Mouse (Mus musculus) CH12.LX (cell line): Measurements from ENCODE around the gene Rsl24d1. TPM values are rescaled to one million over a fixed set of nuclear protein-coding genes. Genes with fewer than 3 reads are reported as not detected.

Experiments used
- DNase-seq: peaks from one replicate; pipeline ENCODE4 v3.0.0-alpha.2; 2013; ENCODE audit errors: extremely low read depth
- H3K27ac ChIP-seq: 2 replicates; pipeline ENCODE4 v1.5.1; 2012; ENCODE audit warnings: low read depth, mild to moderate bottlenecking, control low read depth, moderate library complexity; ENCODE audit not compliant: insufficient read depth
- H3K27me3 ChIP-seq: replicated peaks from 2 replicates; pipeline ENCODE3; 2012; ENCODE audit warnings: inconsistent platforms
- H3K36me3 ChIP-seq, 2 experiments: replicated peaks in 1 of 2; 2 replicates each; pipeline versions ENCODE3 to v1.6.1; 2012; ENCODE audit warnings: inconsistent platforms in 1 of 2, low read length in 1 of 2, mild to moderate bottlenecking in 1 of 2, mixed read lengths in 1 of 2, moderate library complexity in 1 of 2; ENCODE audit not compliant: control insufficient read depth in 1 of 2, insufficient read depth in 1 of 2
- H3K4me1 ChIP-seq, 2 experiments: 2 replicates each; pipeline ENCODE4 v1.6.1; 2012; ENCODE audit warnings: inconsistent platforms in 1 of 2, moderate library complexity in 1 of 2; ENCODE audit not compliant: insufficient read depth in 2 of 2, control insufficient read depth in 1 of 2
- H3K4me2 ChIP-seq: 2 replicates; pipeline ENCODE4 v1.6.1; 2012; ENCODE audit warnings: low read depth, mild to moderate bottlenecking, control low read depth; ENCODE audit not compliant: poor library complexity, insufficient read depth, severe bottlenecking
- H3K4me3 ChIP-seq, 3 experiments: fragments of 150-350 bp in 1 of 3; sonication (generic) in 1 of 3; replicated peaks in 1 of 3; 2 replicates each; pipeline versions ENCODE3 to v1.5.1; 2011 to 2012; ENCODE audit warnings: low read depth in 2 of 3, low read length in 2 of 3, mild to moderate bottlenecking in 2 of 3, moderate library complexity in 2 of 3, control low read depth in 1 of 3, improper control_type of control experiment in 1 of 3, inconsistent platforms in 1 of 3, mixed read lengths in 1 of 3; ENCODE audit not compliant: poor library complexity in 1 of 3
- H3K79me2 ChIP-seq: replicated peaks from 2 replicates; pipeline ENCODE4 v1.6.1; 2012; ENCODE audit warnings: mild to moderate bottlenecking, moderate library complexity; ENCODE audit not compliant: control insufficient read depth, poor library complexity, insufficient read depth, severe bottlenecking; ENCODE audit errors: extremely low read depth
- H3K9ac ChIP-seq: 2 replicates; pipeline ENCODE4 v1.6.1; 2012; ENCODE audit warnings: low read depth, mild to moderate bottlenecking, control low read depth, moderate library complexity; ENCODE audit not compliant: insufficient read depth
- H3K9me3 ChIP-seq: replicated peaks from 2 replicates; pipeline ENCODE3; 2012; ENCODE audit warnings: low read length, inconsistent platforms, mixed read lengths
- BHLHE40 ChIP-seq: IDR thresholded peaks from 2 replicates; pipeline ENCODE4 v1.6.1; 2011; ENCODE audit warnings: mild to moderate bottlenecking, low read depth, low read length, improper control_type of control experiment
- E2F4 ChIP-seq: IDR thresholded peaks from 2 replicates; pipeline ENCODE4 v1.6.1; 2011; ENCODE audit warnings: low read depth, low read length, improper control_type of control experiment; ENCODE audit not compliant: insufficient replicate concordance
- ELF1 ChIP-seq: IDR thresholded peaks from 2 replicates; pipeline ENCODE4 v1.6.1; 2014; ENCODE audit warnings: low read depth, mild to moderate bottlenecking, inconsistent platforms, low read length, improper control_type of control experiment
- GABPA ChIP-seq: IDR thresholded peaks from 2 replicates; pipeline ENCODE4 v1.6.1; 2012; ENCODE audit warnings: low read depth, low read length, improper control_type of control experiment, inconsistent platforms; ENCODE audit not compliant: insufficient replicate concordance
- HCFC1 ChIP-seq: IDR thresholded peaks from 2 replicates; pipeline ENCODE4 v1.6.1; 2012; ENCODE audit warnings: low read depth, mild to moderate bottlenecking, inconsistent platforms, low read length, improper control_type of control experiment
- IRF4 ChIP-seq: IDR thresholded peaks from 2 replicates; pipeline ENCODE4 v1.6.1; 2014; ENCODE audit warnings: low read depth, mild to moderate bottlenecking, inconsistent platforms, low read length, improper control_type of control experiment
- JUN ChIP-seq: IDR thresholded peaks from 2 replicates; pipeline ENCODE4 v1.6.1; 2011; ENCODE audit warnings: low read depth, mild to moderate bottlenecking, low read length, improper control_type of control experiment, moderate library complexity; ENCODE audit not compliant: insufficient read depth
- JUND ChIP-seq: conservative IDR thresholded peaks from 2 replicates; pipeline ENCODE4 v1.6.1; 2011; ENCODE audit warnings: low read depth, low read length, improper control_type of control experiment
- KAT2A ChIP-seq: IDR thresholded peaks from 2 replicates; pipeline ENCODE4 v1.6.1; 2012; ENCODE audit warnings: low read length, improper control_type of control experiment, inconsistent platforms; ENCODE audit not compliant: insufficient replicate concordance
- MAFK ChIP-seq: IDR thresholded peaks from 2 replicates; pipeline ENCODE4 v1.6.1; 2011; ENCODE audit warnings: low read length, improper control_type of control experiment; ENCODE audit not compliant: insufficient replicate concordance
- MEF2A ChIP-seq: IDR thresholded peaks from 2 replicates; pipeline ENCODE4 v1.6.1; 2014; ENCODE audit warnings: low read depth, mild to moderate bottlenecking, inconsistent platforms, low read length, improper control_type of control experiment, borderline replicate concordance
- MXI1 ChIP-seq: IDR thresholded peaks from 2 replicates; pipeline ENCODE4 v1.6.1; 2011; ENCODE audit warnings: mild to moderate bottlenecking, low read depth, low read length, improper control_type of control experiment
- MYC ChIP-seq: IDR thresholded peaks from 2 replicates; pipeline ENCODE4 v1.6.1; 2011; ENCODE audit warnings: low read depth, mild to moderate bottlenecking, improper control_type of control experiment, low read length
- NELFE ChIP-seq: IDR thresholded peaks from 2 replicates; pipeline ENCODE4 v1.6.1; 2011; ENCODE audit warnings: low read depth, low read length, improper control_type of control experiment
- NRF1 ChIP-seq: IDR thresholded peaks from 2 replicates; pipeline ENCODE4 v1.6.1; 2014; ENCODE audit warnings: low read depth, mild to moderate bottlenecking, inconsistent platforms, low read length, improper control_type of control experiment, moderate library complexity
- POLR2A ChIP-seq: IDR thresholded peaks from 2 replicates; pipeline ENCODE4 v1.6.1; 2011; ENCODE audit warnings: low read depth, mild to moderate bottlenecking, improper control_type of control experiment, low read length
- POLR2AphosphoS2 ChIP-seq: IDR thresholded peaks from 2 replicates; pipeline ENCODE4 v1.6.1; 2011; ENCODE audit warnings: low read depth, low read length, improper control_type of control experiment
- RCOR1 ChIP-seq: conservative IDR thresholded peaks from 2 replicates; pipeline ENCODE4 v1.6.1; 2012; ENCODE audit warnings: low read depth, mild to moderate bottlenecking, inconsistent platforms, low read length, improper control_type of control experiment
- SIN3A ChIP-seq: IDR thresholded peaks from 2 replicates; pipeline ENCODE4 v1.6.1; 2012; ENCODE audit warnings: low read length, improper control_type of control experiment, inconsistent platforms
- TBP ChIP-seq: conservative IDR thresholded peaks from 2 replicates; pipeline ENCODE4 v1.6.1; 2011; ENCODE audit warnings: low read depth, low read length, improper control_type of control experiment
- USF1 ChIP-seq: IDR thresholded peaks from 2 replicates; pipeline ENCODE4 v1.6.1; 2014; ENCODE audit warnings: low read depth, mild to moderate bottlenecking, inconsistent platforms, low read length, improper control_type of control experiment
- USF2 ChIP-seq: conservative IDR thresholded peaks from 2 replicates; pipeline ENCODE4 v1.6.1; 2011; ENCODE audit warnings: low read depth, low read length, improper control_type of control experiment
- ZC3H11A ChIP-seq: IDR thresholded peaks from 2 replicates; pipeline ENCODE4 v1.6.1; 2012; ENCODE audit warnings: low read depth, mild to moderate bottlenecking, inconsistent platforms, low read length, improper control_type of control experiment
- ZMIZ1 ChIP-seq: IDR thresholded peaks from 2 replicates; pipeline ENCODE4 v1.6.1; 2012; ENCODE audit warnings: low read depth, mild to moderate bottlenecking, inconsistent platforms, low read length, improper control_type of control experiment
- dilution Hi-C: fragments of 300-500 bp; cut with MboI; formaldehyde crosslinking; loops from 2 replicates; pipeline ENCODE4 v1.14.3; 2020; ENCODE audit warnings: low sequenced_read_pairs; ENCODE audit not compliant: extremely low pct_unique_long_range_greater_than_20kb, extremely low pct_ligation_motif_present
- in situ Hi-C: fragments of 300-500 bp; cut with MboI; formaldehyde crosslinking; loops from 3 replicates; pipeline ENCODE4 v1.14.3; 2019; ENCODE audit warnings: low sequenced_read_pairs, low pct_ligation_motif_present, low pct_unique_long_range_greater_than_20kb, mixed read lengths
- polyA plus RNA-seq: library from polyadenylated mRNA; unstranded; fragments of >175 nt; gene quantifications from 2 replicates; pipeline ENCODE4 v1.2.1, GENCODE M21; 2012; ENCODE audit warnings: low read depth; ENCODE audit not compliant: insufficient read length
- total RNA-seq, 2 experiments: library from RNA; depleted of rRNA; stranded (reverse); fragments of 300-350 nt in 1 of 2; fragments of >200 nt in 1 of 2; gene quantifications; 2 replicates each; pipeline ENCODE4 v1.2.3; 2012 to 2014

Rsl24d1 gene
- total and polyA plus RNA-seq, 3 experiments, result 108 to 365 (median 202) TPM

DNA sequence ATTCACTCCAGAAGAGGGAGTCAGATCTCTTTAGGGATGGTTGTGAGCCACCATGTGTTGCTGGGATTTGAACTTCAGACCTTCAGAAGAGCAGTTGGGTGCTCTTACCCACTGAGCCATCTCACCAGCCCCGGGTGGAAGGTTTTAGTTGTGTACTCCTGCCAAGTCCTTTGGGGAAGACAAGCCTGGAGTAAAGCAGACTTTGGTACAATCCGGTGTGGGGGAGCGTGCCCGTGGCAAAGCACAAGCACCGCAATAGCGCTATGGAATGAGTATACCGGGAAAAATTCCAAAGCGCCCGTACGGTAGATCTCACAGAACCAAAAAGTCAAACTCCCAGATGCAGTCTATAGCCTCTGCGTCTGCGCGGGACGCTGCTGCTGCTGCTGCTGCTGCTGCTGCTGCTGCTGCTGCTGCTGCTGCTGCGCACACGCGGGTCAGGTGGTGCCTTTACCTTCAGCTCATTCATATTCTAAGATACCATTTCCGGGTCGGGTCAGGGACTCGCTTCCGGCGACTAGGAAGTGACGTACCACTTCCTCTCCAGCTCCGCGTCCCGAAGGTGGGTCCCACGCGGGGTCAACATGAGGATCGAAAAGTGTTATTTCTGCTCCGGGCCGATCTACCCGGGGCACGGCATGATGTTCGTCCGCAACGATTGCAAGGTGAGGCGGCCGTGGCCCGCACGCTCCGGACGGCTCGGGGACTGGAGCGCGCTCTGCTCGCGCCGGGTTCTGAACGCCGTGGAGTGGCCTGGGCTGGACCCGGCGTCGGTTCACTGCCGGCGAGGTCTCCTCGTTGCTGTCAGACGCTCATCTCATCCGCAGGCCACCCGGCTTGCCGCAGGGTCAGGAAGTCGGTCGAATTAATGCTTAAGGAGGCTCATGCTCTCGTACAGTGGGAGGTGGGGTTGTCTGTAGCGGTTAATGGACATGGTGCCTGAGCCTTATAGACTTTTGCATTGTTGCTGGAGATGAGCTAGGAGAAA lies at the start of gene Rsl24d1 (continued):
- no peak for TF ChIP-seq JUN
- TF ChIP-seq, all 38 proteins: peak for 20

DNA sequence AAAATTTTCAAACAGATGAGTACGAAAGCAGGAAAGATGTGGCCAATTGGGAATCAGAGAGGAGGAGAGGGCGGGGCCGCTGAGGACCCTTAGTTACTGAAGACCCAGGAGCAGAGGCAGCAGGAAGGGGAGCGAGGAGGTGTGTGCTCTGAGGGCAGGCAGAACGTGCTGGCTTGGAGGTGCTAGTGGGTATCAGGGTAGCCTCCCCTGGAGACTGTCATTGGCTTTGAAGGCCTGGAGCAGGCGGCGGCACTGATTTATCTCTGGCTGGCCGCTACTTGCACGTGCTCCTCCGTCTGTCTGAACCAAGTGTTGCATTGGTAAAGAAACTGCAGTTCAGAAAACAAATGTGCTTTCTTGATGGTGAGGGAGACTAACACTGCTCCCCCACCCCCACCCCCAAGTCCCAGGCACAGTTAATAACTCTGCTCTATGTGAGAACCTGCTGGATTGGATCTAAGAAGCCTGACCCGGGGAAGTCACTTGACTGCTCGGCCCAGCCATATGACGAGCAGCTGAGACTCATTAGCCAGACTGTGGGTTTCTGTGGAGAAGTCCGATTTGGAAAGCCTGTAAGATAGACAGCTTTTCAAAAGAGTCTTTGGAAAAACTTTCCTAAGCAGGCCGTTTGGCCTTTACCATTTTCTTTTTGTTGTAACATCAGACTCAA lies 49.5 kb upstream of the Rsl24d1 start:
- Histone ChIP-seq H3K36me3 (peaks cover 0 to 38% of the 10 kb centered on the region in 2 experiments), H3K9ac (no peak overlapping the region)
- dilution Hi-C loops, result no loop called here

DNA sequence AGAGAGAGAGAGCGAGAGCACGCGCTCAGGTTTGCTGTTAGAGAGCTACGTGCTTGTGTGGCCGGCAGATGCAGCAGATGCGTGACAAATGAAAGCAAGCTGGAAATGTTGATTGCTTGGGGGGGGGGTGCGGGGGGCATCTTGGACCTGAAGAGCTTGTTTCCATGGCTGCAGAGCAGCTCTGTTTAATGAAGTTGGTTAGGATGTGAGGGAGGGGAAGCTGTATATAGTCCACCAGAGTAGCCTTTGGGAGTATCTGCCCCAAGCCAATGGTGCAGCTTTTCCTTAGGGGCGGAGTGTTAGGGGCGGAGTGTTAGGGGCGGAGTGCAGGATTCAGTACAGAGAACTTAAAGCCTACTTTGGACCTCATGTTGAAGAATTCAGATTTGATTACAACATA lies 46.1 kb upstream of the Rsl24d1 start:
- H3K27me3 ChIP-seq, result no peaks in the 10 kb centered on the region
- no peak overlapping the region for H3K4me3 ChIP-seq
- peaks cover 1% of the 10 kb centered on the region for H3K9me3 ChIP-seq
- H3K27ac ChIP-seq, result no peak overlapping the region
- H3K36me3 ChIP-seq, result peaks cover 0 to 43% of the 10 kb centered on the region in 2 experiments
- no peak for DNase-seq
- H3K4me1 ChIP-seq, result peaks cover 0 to 4% of the 10 kb centered on the region in 2 experiments; a peak in 1 of 4 replicates
- dilution Hi-C loops, result no loop called here
- H3K79me2 ChIP-seq, result no peaks in the 10 kb centered on the region
- no peak overlapping the region for H3K9ac ChIP-seq
- TF ChIP-seq IRF4 (no peak), ZMIZ1 (no peak), MXI1 (no peak), MEF2A (no peak), POLR2AphosphoS2 (no peak), JUND (no peak), BHLHE40 (no peak), MAFK (no peak), HCFC1 (no peak), KAT2A (no peak), SIN3A (no peak), USF1 (no peak), NELFE (no peak), RCOR1 (no peak), USF2 (no peak), ELF1 (no peak), ZC3H11A (no peak), MYC (no peak), POLR2A (no peak), NRF1 (no peak)
- H3K4me2 ChIP-seq, result no peak overlapping the region
- in situ Hi-C loops, result no loop called here

More for the DNA sequence above, 49.5 kb upstream of the Rsl24d1 start:
- Histone ChIP-seq H3K79me2 (no peaks in the 10 kb centered on the region), H3K27me3 (no peaks in the 10 kb centered on the region), H3K9me3 (no peaks in the 10 kb centered on the region), H3K4me3 (no peak overlapping the region), H3K4me2 (no peak overlapping the region), H3K4me1 (peaks cover 0 to 4% of the 10 kb centered on the region in 2 experiments; a peak in 2 of 4 replicates), H3K27ac (no peak overlapping the region)
- TF ChIP-seq TBP, result no peak
- no peak for TF ChIP-seq KAT2A
- TF ChIP-seq E2F4, result no peak
- TF ChIP-seq GABPA, result no peak
- no peak for TF ChIP-seq MYC
- no peak for TF ChIP-seq SIN3A
- no peak for TF ChIP-seq USF1
- no peak for DNase-seq
- in situ Hi-C loops, result no loop called here
